Comparison of ENCODE assay signal across 15 mouse cellular contexts in genomic region chr5:75589552-75590346, GRCm38 (mm10). TPM values are rescaled to one million over a fixed set of nuclear protein-coding genes. Genes with fewer than 3 reads are reported as not detected.
DNase-seq lines count a peak whose midpoint lies in the region; ATAC-seq lines count a peak whose summit lies in the region.
"Had no signal": no experiment of that assay in that cellular context is flagged by ENCODE, and none has a peak within 500 bp of the region (broad histone marks: within the 10 kb centered on the region; RNA-seq: fewer than 3 reads in every experiment).

No protein-coding gene starts in this region.

- no peaks in the 10 kb centered on the region for H3K36me3 ChIP-seq in heart, embryonic 16.5 days (ENCODE audit: control insufficient read depth, insufficient read depth)
- H3K36me3 ChIP-seq in heart, embryonic 10.5 days = no peaks in the 10 kb centered on the region
- H3K36me3 ChIP-seq in lung, embryonic 15.5 days = no peaks in the 10 kb centered on the region
- H3K36me3 ChIP-seq in neural tube, embryonic 15.5 days = no peaks in the 10 kb centered on the region
- H3K36me3 ChIP-seq: stomach, embryonic 15.5 days had no signal

- H3K9ac ChIP-seq in heart, embryonic 16.5 days (ENCODE audit: low read length) = no peak overlapping the region
- H3K9ac ChIP-seq in lung, embryonic 15.5 days = no peak overlapping the region
- no peak overlapping the region for H3K9ac ChIP-seq in neural tube, embryonic 15.5 days (replicated peaks)
- H3K9ac ChIP-seq: liver, embryonic 14.5 days; stomach, embryonic 15.5 days had no signal

- no peaks in the 10 kb centered on the region for H3K27me3 ChIP-seq in heart, embryonic 16.5 days (ENCODE audit: control insufficient read depth, insufficient read depth, low read length)
- no peaks in the 10 kb centered on the region for H3K27me3 ChIP-seq in heart, embryonic 10.5 days (ENCODE audit: insufficient read depth, poor library complexity, severe bottlenecking)
- no peaks in the 10 kb centered on the region for H3K27me3 ChIP-seq in lung, embryonic 15.5 days
- H3K27me3 ChIP-seq in neural tube, embryonic 15.5 days (replicated peaks) = no peaks in the 10 kb centered on the region
- H3K27me3 ChIP-seq: stomach, embryonic 15.5 days had no signal

- WGBS in heart, embryonic 16.5 days = 80% methylated on average over 15 of the region's 15 CpGs
- WGBS in heart, embryonic 10.5 days = 77% methylated on average over 15 of the region's 15 CpGs
- 66% methylated on average over 15 of the region's 15 CpGs for WGBS in lung, embryonic 15.5 days
- 85% methylated on average over 15 of the region's 15 CpGs for WGBS in neural tube, embryonic 15.5 days

- H3K4me2 ChIP-seq in heart, embryonic 16.5 days (ENCODE audit: low read depth, low read length) = no peak overlapping the region
- no peak overlapping the region for H3K4me2 ChIP-seq in lung, embryonic 15.5 days
- no peak overlapping the region for H3K4me2 ChIP-seq in neural tube, embryonic 15.5 days
- H3K4me2 ChIP-seq: stomach, embryonic 15.5 days had no signal

- no peaks in the 10 kb centered on the region for H3K4me1 ChIP-seq in heart, embryonic 16.5 days (ENCODE audit: control insufficient read depth, insufficient read depth, low read length)
- peaks cover 15% of the 10 kb centered on the region for H3K4me1 ChIP-seq in heart, embryonic 10.5 days
- H3K4me1 ChIP-seq in lung, embryonic 15.5 days = no peaks in the 10 kb centered on the region
- peaks cover 30% of the 10 kb centered on the region for H3K4me1 ChIP-seq in neural tube, embryonic 15.5 days
- H3K4me1 ChIP-seq: stomach, embryonic 15.5 days had no signal

- ATAC-seq in heart, embryonic 16.5 days (replicated peaks; ENCODE audit: extremely low read depth, insufficient read depth, low FRiP score) = no peak
- ATAC-seq in lung, embryonic 15.5 days (ENCODE audit: borderline replicate concordance, extremely low read depth, low FRiP score, low TSS enrichment) = 0 out of 2 replicates have a peak, but pooled peaks have one; percentile 35
- ATAC-seq in neural tube, embryonic 15.5 days (ENCODE audit: low FRiP score) = peak; percentile 57; the same call in 1 of the 2 replicates
- ATAC-seq: intestine, postnatal 0 days had no signal

- peak overlapping the region; percentile 20; the same call in 1 of the 2 replicates for H3K27ac ChIP-seq in heart, embryonic 16.5 days (ENCODE audit: low read length)
- no peak overlapping the region for H3K27ac ChIP-seq in heart, embryonic 10.5 days
- H3K27ac ChIP-seq in lung, embryonic 15.5 days = no peak overlapping the region
- H3K27ac ChIP-seq in neural tube, embryonic 15.5 days (replicated peaks) = no peak overlapping the region
- H3K27ac ChIP-seq: liver, embryonic 14.5 days; stomach, embryonic 15.5 days had no signal

- no peak overlapping the region for H3K4me3 ChIP-seq in heart, embryonic 16.5 days (ENCODE audit: low read length)
- H3K4me3 ChIP-seq in heart, embryonic 10.5 days = no peak overlapping the region
- H3K4me3 ChIP-seq in lung, embryonic 15.5 days = no peak overlapping the region
- H3K4me3 ChIP-seq in neural tube, embryonic 15.5 days (replicated peaks) = no peak overlapping the region
- H3K4me3 ChIP-seq: stomach, embryonic 15.5 days had no signal

- DNase-seq in heart, embryonic 10.5 days (ENCODE audit: low spot score) = no peak
- DNase-seq in lung, postnatal 4 days = no peak
- DNase-seq in c-Kit-positive CD71-positive TER-119-positive erythroid progenitor cells, embryonic 14.5 days (ENCODE audit: low spot score) = peak; percentile 32
- DNase-seq in left cerebral cortex, adult 11 months (ENCODE audit: low spot score) = no peak
- no peak for DNase-seq in frontal cortex, postnatal 36 days (ENCODE audit: low spot score in 2 of 2)
- DNase-seq: adrenal gland, adult 8-10 months; cerebellum, postnatal 10 days; heart, postnatal 14 days; thymus, postnatal 36 days had no signal

- H3K9me3 ChIP-seq in heart, embryonic 16.5 days (replicated peaks; ENCODE audit: control insufficient read depth, low read length) = no peaks in the 10 kb centered on the region
- H3K9me3 ChIP-seq in heart, embryonic 10.5 days = no peaks in the 10 kb centered on the region
- no peaks in the 10 kb centered on the region for H3K9me3 ChIP-seq in lung, embryonic 15.5 days
- H3K9me3 ChIP-seq in neural tube, embryonic 15.5 days (replicated peaks) = no peaks in the 10 kb centered on the region
- H3K9me3 ChIP-seq: stomach, embryonic 15.5 days had no signal

RNA-seq across cellular contexts. Expression of gene Kit, which starts 15.0 kb away (rescaled TPM):
- polyA plus RNA-seq in heart, embryonic 16.5 days (2015; fragmentation: Nextera tagmentation; extraction: Ambion mirVana) = 13.0 TPM in 2 replicates
- 11.6 and 12.2 TPM in 2 replicates for polyA plus RNA-seq in heart, embryonic 10.5 days (2016; fragmentation: Nextera tagmentation; extraction: Ambion mirVana)
- 39.1 and 43.7 TPM in 2 replicates for polyA plus RNA-seq in lung, embryonic 15.5 days (2015; fragmentation: Nextera tagmentation; extraction: Ambion mirVana)
- polyA plus RNA-seq in neural tube, embryonic 15.5 days (2015; fragmentation: Nextera tagmentation; extraction: Ambion mirVana) = 44.2 and 46.0 TPM in 2 replicates
